Mouse (Mus musculus) kidney, adult 2 months (tissue): Measurements from ENCODE around the gene Mrps14. TPM values are rescaled to one million over a fixed set of nuclear protein-coding genes. Genes with fewer than 3 reads are reported as not detected.

ENCODE experiments used
- DNase-seq: peaks from one replicate; pipeline ENCODE4 v3.0.0; 2021
- H3K27ac ChIP-seq: fragments of 200-500 bp; 2 replicates; pipeline ENCODE4 v1.5.1; 2012; ENCODE audit warnings: low read depth, low read length, control low read depth, inconsistent platforms; ENCODE audit not compliant: insufficient read depth
- H3K27me3 ChIP-seq: fragments of 200-500 bp; replicated peaks from 2 replicates; pipeline ENCODE4 v1.6.1; 2012; ENCODE audit warnings: mild to moderate bottlenecking, moderate library complexity, low read length, inconsistent platforms; ENCODE audit not compliant: control insufficient read depth, insufficient read depth
- H3K36me3 ChIP-seq: fragments of 200-500 bp; 2 replicates; pipeline ENCODE4 v1.6.1; 2012; ENCODE audit warnings: mild to moderate bottlenecking, moderate library complexity, low read length, inconsistent platforms; ENCODE audit not compliant: control insufficient read depth, insufficient read depth
- H3K4me1 ChIP-seq: fragments of 200-500 bp; 2 replicates; pipeline ENCODE4 v1.6.1; 2011; ENCODE audit warnings: low read length; ENCODE audit not compliant: control insufficient read depth, insufficient read depth
- H3K4me3 ChIP-seq: fragments of 200-500 bp; 2 replicates; pipeline ENCODE4 v1.5.1; 2011; ENCODE audit warnings: mild to moderate bottlenecking, low read depth, low read length, control low read depth; ENCODE audit not compliant: insufficient read depth
- CTCF ChIP-seq: fragments of 200-500 bp; conservative IDR thresholded peaks from 2 replicates; pipeline ENCODE4 v1.5.1; 2011; ENCODE audit warnings: low read depth, mild to moderate bottlenecking, control low read depth, low read length, moderate library complexity, mixed read lengths; ENCODE audit not compliant: insufficient read depth, insufficient read length
- POLR2A ChIP-seq: fragments of 200-500 bp; IDR thresholded peaks from one replicate; pipeline ENCODE4 v1.6.1; 2011; ENCODE audit warnings: low read depth, low read length, control low read depth
- WGBS: fragments of 180-500 bp; shearing (Covaris S2); methylation state at CpG from one replicate; pipeline ENCODE4 v1.1.7; 2018; 5-methylcytosine and 5-hydroxymethylcytosine counted together
- polyA plus RNA-seq: library from polyadenylated mRNA; depleted of rRNA; stranded (reverse); fragments of >200 nt; gene quantifications from 2 replicates; pipeline ENCODE4 v1.2.3, GENCODE M21; 2012

The Mrps14 gene
- polyA plus RNA-seq, 1 experiment: 53.5 TPM

- no peaks in the 10 kb centered on the region for H3K27me3 ChIP-seq
- DNase-seq: peak; percentile 50
- H3K4me1 ChIP-seq: no peaks in the 10 kb centered on the region; the same call in 1 of the 2 replicates
- H3K27ac ChIP-seq: peak overlapping the region; percentile 76
- peak overlapping the region; percentile 86 for H3K4me3 ChIP-seq
- TF ChIP-seq POLR2A (no peak), CTCF (no peak)
- no peaks in the 10 kb centered on the region; the same call in 1 of the 2 replicates for H3K36me3 ChIP-seq
- WGBS: under 1% methylated on average over 45 of the region's 45 CpGs
Observed at GRCm38 (mm10) chr1:160212123-160212691, 17.2 kb downstream of the Mrps14 start.

GRCm38 (mm10) chr1:160212703-160213669 is 18.0 kb downstream of the Mrps14 start, which contains the start of gene Cacybp:
Gene Cacybp, minus strand, starts transcription at chr1:160212875.
- DNase-seq: peak; percentile 100
- Histone ChIP-seq H3K27me3 (no peaks in the 10 kb centered on the region), H3K27ac (peak within 1 kb of the TSS; percentile 99), H3K4me3 (peak within 1 kb of the TSS; percentile 86), H3K36me3 (no peaks in the 10 kb centered on the region), H3K4me1 (no peaks in the 10 kb centered on the region; the same call in 1 of the 2 replicates)
- WGBS: under 1% methylated on average over 76 of the region's 76 CpGs
- TF ChIP-seq CTCF (peak; percentile 81), POLR2A (peak; percentile 68)

- DNase-seq: no peak
- Histone ChIP-seq H3K27ac (no peak overlapping the region), H3K27me3 (no peaks in the 10 kb centered on the region), H3K4me1 (no peaks in the 10 kb centered on the region; the same call in 1 of the 2 replicates), H3K4me3 (no peak overlapping the region), H3K36me3 (no peaks in the 10 kb centered on the region)
- 77% methylated on average over 7 of the region's 7 CpGs for WGBS
- TF ChIP-seq POLR2A: no peak
- no peak for TF ChIP-seq CTCF
Observed at GRCm38 (mm10) chr1:160214171-160214570, 19.2 kb downstream of the Mrps14 start.

GRCm38 (mm10) chr1:160217898-160218297 is 22.9 kb downstream of the Mrps14 start:
- H3K27ac ChIP-seq: no peak overlapping the region
- no peak for DNase-seq
- TF ChIP-seq CTCF (no peak), POLR2A (no peak)
- 95% methylated on average over 3 of the region's 3 CpGs for WGBS
- no peaks in the 10 kb centered on the region for H3K27me3 ChIP-seq
- no peaks in the 10 kb centered on the region for H3K36me3 ChIP-seq
- H3K4me3 ChIP-seq: no peak overlapping the region
- no peaks in the 10 kb centered on the region for H3K4me1 ChIP-seq

GRCm38 (mm10) chr1:160224093-160224492 is 29.1 kb downstream of the Mrps14 start:
- 76% methylated on average over 2 of the region's 2 CpGs for WGBS
- H3K4me3 ChIP-seq: no peak overlapping the region

GRCm38 (mm10) chr1:160227196-160227595 is 32.2 kb downstream of the Mrps14 start:
- no peak overlapping the region for H3K4me3 ChIP-seq
- TF ChIP-seq CTCF (no peak), POLR2A (no peak)
- 0 out of 2 replicates have a peak, but pooled peaks cover 3% of the 10 kb centered on the region for H3K4me1 ChIP-seq
- no peak for DNase-seq
- no peak overlapping the region for H3K27ac ChIP-seq
- H3K36me3 ChIP-seq: no peaks in the 10 kb centered on the region; the same call in 1 of the 2 replicates
- 91% methylated on average over 4 of the region's 4 CpGs for WGBS
- no peaks in the 10 kb centered on the region for H3K27me3 ChIP-seq

More at GRCm38 (mm10) chr1:160224093-160224492, 29.1 kb downstream of the Mrps14 start:
- H3K4me1 ChIP-seq: 0 out of 2 replicates have a peak, but pooled peaks cover 3% of the 10 kb centered on the region
- no peak overlapping the region for H3K27ac ChIP-seq
- DNase-seq: no peak
- H3K36me3 ChIP-seq: no peaks in the 10 kb centered on the region; the same call in 1 of the 2 replicates
- no peaks in the 10 kb centered on the region for H3K27me3 ChIP-seq
- TF ChIP-seq POLR2A (no peak), CTCF (no peak)
